Comparison of ENCODE assay signal across 24 mouse cellular contexts in the genomic region with DNA sequence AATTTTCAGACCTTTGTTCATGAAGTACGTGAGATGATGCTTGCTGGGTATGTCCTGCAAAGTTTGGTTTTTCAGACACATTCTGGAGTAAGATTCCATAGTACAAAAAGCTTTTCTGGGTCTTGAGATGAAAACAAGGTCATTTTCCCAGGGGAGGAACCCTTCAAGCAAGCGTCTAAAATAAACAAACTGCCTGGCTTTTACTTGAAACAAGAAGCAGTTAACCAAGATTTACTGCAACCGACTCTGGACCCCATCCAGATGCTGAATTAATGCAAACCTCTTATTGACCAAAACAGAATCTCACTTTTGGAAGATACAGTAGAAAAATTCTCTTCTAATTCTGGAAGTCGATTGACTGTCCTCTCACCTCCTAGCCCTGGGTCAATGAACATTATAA. TPM values are rescaled to one million over a fixed set of nuclear protein-coding genes. Genes with fewer than 3 reads are reported as not detected.
A peak's percentile ranks its signal among the peaks of the same experiment; 100 is the strongest.
DNase-seq lines count a peak whose midpoint lies in the region; ATAC-seq and TF ChIP-seq lines count a peak whose summit lies in the region.
"Had no signal": no experiment of that assay in that cellular context is flagged by ENCODE, and none has a peak within 500 bp of the region (broad histone marks: within the 10 kb centered on the region; RNA-seq: fewer than 3 reads in every experiment).

No protein-coding gene starts in this region.

- WGBS in kidney, adult 2 months = 17% methylated on average over 4 of the region's 4 CpGs
- WGBS in intestine, embryonic 15.5 days = 36% methylated on average over 4 of the region's 4 CpGs
- WGBS in stomach, embryonic 15.5 days = 24% methylated on average over 4 of the region's 4 CpGs
- 82% methylated on average over 4 of the region's 4 CpGs for WGBS in forebrain, embryonic 11.5 days

- no peak overlapping the region for H3K4me3 ChIP-seq in kidney, adult 2 months (ENCODE audit: insufficient read depth, low read depth, low read length)
- H3K4me3 ChIP-seq in intestine, embryonic 15.5 days (replicated peaks) = no peak overlapping the region
- H3K4me3 ChIP-seq in stomach, embryonic 15.5 days (replicated peaks) = no peak overlapping the region
- no peak overlapping the region for H3K4me3 ChIP-seq in forebrain, embryonic 11.5 days (ENCODE audit: low read depth, low read length)
- H3K4me3 ChIP-seq: embryonic facial prominence, embryonic 12.5 days; erythroblast, embryonic 14.5 days; forebrain, embryonic 13.5 days; gastrocnemius, adult 2 months; heart, embryonic 12.5 days; hindbrain, embryonic 10.5 days; left cerebral cortex, adult 2 months; liver, embryonic 13.5 days; midbrain, embryonic 12.5 days had no signal

- H3K9me3 ChIP-seq in intestine, embryonic 15.5 days = no peaks in the 10 kb centered on the region
- no peaks in the 10 kb centered on the region for H3K9me3 ChIP-seq in stomach, embryonic 15.5 days
- H3K9me3 ChIP-seq in forebrain, embryonic 11.5 days (ENCODE audit: control insufficient read depth, low read length) = no peaks in the 10 kb centered on the region
- H3K9me3 ChIP-seq: embryonic facial prominence, embryonic 12.5 days; forebrain, embryonic 13.5 days; G1E; heart, embryonic 12.5 days; hindbrain, embryonic 10.5 days; liver, embryonic 13.5 days; midbrain, embryonic 12.5 days had no signal

- H3K27ac ChIP-seq in kidney, adult 2 months (ENCODE audit: insufficient read depth, low read depth, low read length) = peak overlapping the region; percentile 31
- peak overlapping the region; percentile 49 for H3K27ac ChIP-seq in intestine, embryonic 15.5 days
- H3K27ac ChIP-seq in stomach, embryonic 15.5 days = peak overlapping the region; percentile 83
- no peak overlapping the region for H3K27ac ChIP-seq in forebrain, embryonic 11.5 days (ENCODE audit: low read depth, low read length)
- H3K27ac ChIP-seq: embryonic facial prominence, embryonic 12.5 days; forebrain, embryonic 13.5 days; gastrocnemius, adult 2 months; hindbrain, embryonic 10.5 days; left cerebral cortex, adult 2 months; liver, embryonic 13.5 days; midbrain, embryonic 12.5 days had no signal

- H3K4me2 ChIP-seq in intestine, embryonic 15.5 days (replicated peaks) = no peak overlapping the region
- no peak overlapping the region for H3K4me2 ChIP-seq in stomach, embryonic 15.5 days
- no peak overlapping the region for H3K4me2 ChIP-seq in forebrain, embryonic 11.5 days (ENCODE audit: low read depth, low read length, severe bottlenecking)
- H3K4me2 ChIP-seq: embryonic facial prominence, embryonic 12.5 days; forebrain, embryonic 13.5 days; heart, embryonic 12.5 days; liver, embryonic 13.5 days; midbrain, embryonic 12.5 days had no signal

- TF ChIP-seq POLR2A in kidney, adult 2 months (IDR thresholded peaks at IDR 0.05; ENCODE audit: low read depth, low read length) = no peak

- TF ChIP-seq CTCF in kidney, adult 2 months (conservative IDR thresholded peaks at IDR 0.05; ENCODE audit: insufficient read depth, insufficient read length, low read depth, low read length) = no peak

- ATAC-seq in intestine, embryonic 15.5 days = no peak
- no peak for ATAC-seq in stomach, embryonic 15.5 days (ENCODE audit: insufficient read depth, low FRiP score, low read depth)
- no peak for ATAC-seq in forebrain, embryonic 11.5 days (replicated peaks; ENCODE audit: low FRiP score)
- ATAC-seq: forebrain, embryonic 13.5 days; hindbrain, embryonic 16.5 days had no signal

- peak; percentile 34 for DNase-seq in kidney, adult 2 months
- DNase-seq in kidney, adult 9 months = no peak
- peak; percentile 58 for DNase-seq in kidney, postnatal 4 days
- DNase-seq in kidney, postnatal 14 days = no peak
- no peak for DNase-seq in forebrain, embryonic 11.5 days (ENCODE audit: low spot score)
- DNase-seq: B cell, adult 2 months; cerebellum, adult 11 months; cerebellum, adult 9-11 months; gastrocnemius, adult 2 months; liver, embryonic 13.5 days; lung, adult 2 months; thymus, postnatal 25 days had no signal

- peaks cover 3% of the 10 kb centered on the region; the same call in 1 of the 2 replicates for H3K4me1 ChIP-seq in kidney, adult 2 months (ENCODE audit: control insufficient read depth, insufficient read depth, low read length)
- no peaks in the 10 kb centered on the region; the same call in 1 of the 2 replicates for H3K4me1 ChIP-seq in intestine, embryonic 15.5 days (replicated peaks)
- H3K4me1 ChIP-seq in stomach, embryonic 15.5 days = peaks cover 6% of the 10 kb centered on the region; the same call in 1 of the 2 replicates
- H3K4me1 ChIP-seq in forebrain, embryonic 11.5 days (replicated peaks; ENCODE audit: control insufficient read depth, insufficient read depth, low read length) = no peaks in the 10 kb centered on the region
- H3K4me1 ChIP-seq: embryonic facial prominence, embryonic 12.5 days; forebrain, embryonic 13.5 days; heart, embryonic 12.5 days; hindbrain, embryonic 10.5 days; liver, embryonic 13.5 days; midbrain, embryonic 12.5 days had no signal

- H3K36me3 ChIP-seq in kidney, adult 2 months (ENCODE audit: control insufficient read depth, insufficient read depth, low read length) = no peaks in the 10 kb centered on the region
- H3K36me3 ChIP-seq in intestine, embryonic 15.5 days = no peaks in the 10 kb centered on the region
- no peaks in the 10 kb centered on the region for H3K36me3 ChIP-seq in stomach, embryonic 15.5 days
- no peaks in the 10 kb centered on the region for H3K36me3 ChIP-seq in forebrain, embryonic 11.5 days (ENCODE audit: control insufficient read depth, insufficient read depth, low read length)
- H3K36me3 ChIP-seq: embryonic facial prominence, embryonic 12.5 days; G1E; heart, embryonic 12.5 days; hindbrain, embryonic 10.5 days; liver, embryonic 13.5 days; midbrain, embryonic 12.5 days had no signal

- no peak overlapping the region for H3K9ac ChIP-seq in intestine, embryonic 15.5 days
- no peak overlapping the region for H3K9ac ChIP-seq in stomach, embryonic 15.5 days
- H3K9ac ChIP-seq in forebrain, embryonic 11.5 days (ENCODE audit: low read length) = no peak overlapping the region
- H3K9ac ChIP-seq: embryonic facial prominence, embryonic 12.5 days; forebrain, embryonic 13.5 days; heart, embryonic 12.5 days; liver, embryonic 13.5 days; midbrain, embryonic 12.5 days had no signal

- H3K27me3 ChIP-seq in kidney, adult 2 months (replicated peaks; ENCODE audit: control insufficient read depth, insufficient read depth, low read length) = no peaks in the 10 kb centered on the region
- H3K27me3 ChIP-seq in intestine, embryonic 15.5 days (replicated peaks) = no peaks in the 10 kb centered on the region
- H3K27me3 ChIP-seq in stomach, embryonic 15.5 days (replicated peaks) = no peaks in the 10 kb centered on the region
- no peaks in the 10 kb centered on the region for H3K27me3 ChIP-seq in forebrain, embryonic 11.5 days (ENCODE audit: control insufficient read depth, insufficient read depth, low read length)
- H3K27me3 ChIP-seq: CH12.LX; embryonic facial prominence, embryonic 12.5 days; forebrain, embryonic 13.5 days; heart, embryonic 12.5 days; liver, embryonic 13.5 days; midbrain, embryonic 12.5 days had no signal

RNA-seq across cellular contexts. Expression of gene Kcnj8, which starts 20.5 kb away (rescaled TPM):
- polyA plus RNA-seq in kidney, adult 2 months (2012; rRNA removed) = 9.4 TPM in 2 replicates
- 37.2 and 40.6 TPM in 2 replicates for polyA plus RNA-seq in intestine, embryonic 15.5 days (2015; fragmentation: Nextera tagmentation; extraction: Ambion mirVana)
- 54.2 and 70.5 TPM in 2 replicates for polyA plus RNA-seq in stomach, embryonic 15.5 days (2015; fragmentation: Nextera tagmentation; extraction: Ambion mirVana)
- 4.0 and 5.5 TPM in 2 replicates for polyA plus RNA-seq in forebrain, embryonic 11.5 days (2014; fragmentation: Nextera tagmentation; extraction: Ambion mirVana)
- polyA plus RNA-seq: erythroblast, embryonic 14.5 days; G1E had no signal

RNA-seq across cellular contexts. Expression of gene Ldhb, which starts 43.1 kb away (rescaled TPM):
- 2,043 and 2,340 TPM in 2 replicates for polyA plus RNA-seq in kidney, adult 2 months (2012; rRNA removed)
- polyA plus RNA-seq in intestine, embryonic 15.5 days (2015; fragmentation: Nextera tagmentation; extraction: Ambion mirVana) = 93.1 and 100 TPM in 2 replicates
- polyA plus RNA-seq in stomach, embryonic 15.5 days (2015; fragmentation: Nextera tagmentation; extraction: Ambion mirVana) = 138 and 149 TPM in 2 replicates
- 420 and 433 TPM in 2 replicates for polyA plus RNA-seq in forebrain, embryonic 11.5 days (2014; fragmentation: Nextera tagmentation; extraction: Ambion mirVana)
- polyA plus RNA-seq: erythroblast, embryonic 14.5 days; G1E had no signal

Comparison
In these comparisons a context has a peak if more than half of its experiments do, and no peak if none do; other contexts are left out.
1. DNase-seq: peak in kidney, adult 2 months (single experiment) and kidney, postnatal 4 days (2 of 2); none in kidney, adult 9 months (single experiment), kidney, postnatal 14 days (single experiment) and forebrain, embryonic 11.5 days (single experiment).